Mouse (Mus musculus) right cerebral cortex, adult 18-20 months (tissue): Measurements from ENCODE around the gene Cnr2.
"Not testable (repeated sequence)": the region's sequence is repeated elsewhere in the genome, so short reads cannot be mapped to it uniquely, and the experiment has no call there.

ENCODE experiments used
- DNase-seq: peaks from one replicate; pipeline ENCODE4 v3.0.0; 2022; ENCODE audit warnings: mixed read lengths

Gene Cnr2

GRCm38 (mm10) chr4:135911531-135911930, 16.3 kb downstream of the Cnr2 start:
- no peak for DNase-seq

GRCm38 (mm10) chr4:135912164-135912563, 17.0 kb downstream of the Cnr2 start:
- DNase-seq, result no peak

GRCm38 (mm10) chr4:135912835-135913234, 17.6 kb downstream of the Cnr2 start:
- DNase-seq, result no peak

GRCm38 (mm10) chr4:135913433-135913832, 18.2 kb downstream of the Cnr2 start:
- DNase-seq, result no peak

GRCm38 (mm10) chr4:135918635-135919279, 23.6 kb downstream of the Cnr2 start:
- DNase-seq, result no peak

GRCm38 (mm10) chr4:135919280-135919639, 24.1 kb downstream of the Cnr2 start:
- no peak for DNase-seq

- peak; percentile 95 for DNase-seq
Observed at GRCm38 (mm10) chr4:135920304-135921241, 25.4 kb downstream of the Cnr2 start, which contains the start of gene Fuca1. Gene Fuca1, plus strand, starts transcription at chr4:135920735.

GRCm38 (mm10) chr4:135921257-135922120, 26.3 kb downstream of the Cnr2 start:
- DNase-seq, result no peak

- no peak for DNase-seq
Observed at GRCm38 (mm10) chr4:135922190-135922589, 27.0 kb downstream of the Cnr2 start.

- DNase-seq, result no peak
Observed at GRCm38 (mm10) chr4:135924418-135924817, 29.2 kb downstream of the Cnr2 start.

GRCm38 (mm10) chr4:135925341-135925740, 30.1 kb downstream of the Cnr2 start:
- no peak for DNase-seq

GRCm38 (mm10) chr4:135926195-135926808, 31.1 kb downstream of the Cnr2 start:
- no peak for DNase-seq

- no peak for DNase-seq
Observed at GRCm38 (mm10) chr4:135926861-135927260, 31.7 kb downstream of the Cnr2 start.

GRCm38 (mm10) chr4:135928376-135928775, 33.2 kb downstream of the Cnr2 start:
- no peak for DNase-seq

- no peak for DNase-seq
Observed at GRCm38 (mm10) chr4:135929405-135929804, 34.2 kb downstream of the Cnr2 start.

GRCm38 (mm10) chr4:135929828-135930227, 34.6 kb downstream of the Cnr2 start:
- DNase-seq, result no peak

- DNase-seq, result no peak
Observed at GRCm38 (mm10) chr4:135930239-135930638, 35.0 kb downstream of the Cnr2 start.

- DNase-seq, result no peak
Observed at GRCm38 (mm10) chr4:135931832-135932231, 36.6 kb downstream of the Cnr2 start.

GRCm38 (mm10) chr4:135934708-135935500, 39.7 kb downstream of the Cnr2 start:
- no peak for DNase-seq

GRCm38 (mm10) chr4:135935502-135935901, 40.3 kb downstream of the Cnr2 start:
- no peak for DNase-seq

- DNase-seq, result no peak
Observed at GRCm38 (mm10) chr4:135938858-135939257, 43.7 kb downstream of the Cnr2 start.

GRCm38 (mm10) chr4:135941026-135941425, 45.8 kb downstream of the Cnr2 start:
- DNase-seq, result not testable (repeated sequence)
